Mouse (Mus musculus) midbrain, embryonic 11.5 days (tissue): Measurements from ENCODE around the gene Ctso. TPM values are rescaled to one million over a fixed set of nuclear protein-coding genes. Genes with fewer than 3 reads are reported as not detected.

Experiments
- ATAC-seq: fragments of 200-750 bp; cut with Nextera tagmentation; 2 replicates; pipeline ENCODE4 v1.8.0; 2017; ENCODE audit warnings: moderate TSS enrichment, moderate library complexity; ENCODE audit not compliant: low FRiP score
- DNase-seq: peaks from one replicate; pipeline ENCODE4 v3.0.0; 2015; ENCODE audit warnings: low spot score; ENCODE audit errors: missing footprints
- H3K27ac ChIP-seq: fragments of 300-500 bp; sonication (generic); 2 replicates; pipeline ENCODE4 v1.5.1; 2014; ENCODE audit warnings: low read depth, low read length
- H3K27me3 ChIP-seq: fragments of 300-500 bp; sonication (generic); 2 replicates; pipeline ENCODE4 v1.6.1; 2014; ENCODE audit warnings: mild to moderate bottlenecking, low read length, moderate library complexity, mixed read lengths; ENCODE audit not compliant: control insufficient read depth, insufficient read depth
- H3K36me3 ChIP-seq: fragments of 300-500 bp; sonication (generic); 2 replicates; pipeline ENCODE4 v1.6.1; 2014; ENCODE audit warnings: mild to moderate bottlenecking, low read length, moderate library complexity, mixed read lengths; ENCODE audit not compliant: control insufficient read depth, insufficient read depth
- H3K4me1 ChIP-seq: fragments of 300-500 bp; sonication (generic); 2 replicates; pipeline ENCODE4 v1.6.1; 2014; ENCODE audit warnings: low read length; ENCODE audit not compliant: control insufficient read depth, insufficient read depth
- H3K4me2 ChIP-seq: fragments of 300-500 bp; sonication (generic); 2 replicates; pipeline ENCODE4 v1.6.1; 2014; ENCODE audit warnings: mild to moderate bottlenecking, moderate library complexity
- H3K4me3 ChIP-seq: fragments of 300-500 bp; sonication (generic); 2 replicates; pipeline ENCODE4 v1.5.1; 2014; ENCODE audit warnings: low read depth, low read length
- H3K9ac ChIP-seq: fragments of 300-500 bp; sonication (generic); 2 replicates; pipeline ENCODE4 v1.6.1; 2014; ENCODE audit warnings: low read length
- H3K9me3 ChIP-seq: fragments of 300-500 bp; sonication (generic); 2 replicates; pipeline ENCODE4 v1.6.1; 2016; ENCODE audit warnings: low read length; ENCODE audit not compliant: control insufficient read depth
- WGBS: fragments of 180-500 bp; shearing (Covaris S2); extraction: QIAGEN DNeasy Blood & Tissue Kit; methylation state at CpG from one replicate; pipeline ENCODE4 v1.1.7; 2014; 5-methylcytosine and 5-hydroxymethylcytosine counted together
- polyA plus RNA-seq: library from polyadenylated mRNA; unstranded; fragments of >200 nt; fragmentation: Nextera tagmentation; extraction: Ambion mirVana; gene quantifications from 2 replicates; pipeline ENCODE4 v1.2.1, GENCODE M21; 2014

Gene Ctso
- polyA plus RNA-seq = 5.5 and 6.0 TPM in 2 replicates

- Histone ChIP-seq H3K36me3 (no peaks in the 10 kb centered on the region), H3K9me3 (no peaks in the 10 kb centered on the region), H3K9ac (peak within 1 kb of the TSS; percentile 72), H3K27me3 (no peaks in the 10 kb centered on the region), H3K27ac (no peak within 1 kb of the TSS), H3K4me3 (peak within 1 kb of the TSS; percentile 60), H3K4me1 (peaks cover 2% of the 10 kb centered on the region; the same call in 1 of the 2 replicates), H3K4me2 (peak within 1 kb of the TSS; percentile 44)
- WGBS = 11% methylated on average over 27 of the region's 27 CpGs
- peak; percentile 98 for DNase-seq
- peak; percentile 92 for ATAC-seq
These were observed at the start of gene Ctso for GRCm38 (mm10) chr3:81932141-81933101. TSS of gene Ctso (plus strand) at chr3:81932601.

GRCm38 (mm10) chr3:81883916-81884315, 48.5 kb upstream of the Ctso start:
- Histone ChIP-seq H3K9ac (no peak overlapping the region), H3K4me3 (no peak overlapping the region), H3K36me3 (no peaks in the 10 kb centered on the region), H3K27me3 (no peaks in the 10 kb centered on the region), H3K9me3 (no peaks in the 10 kb centered on the region), H3K4me2 (no peak overlapping the region), H3K27ac (no peak overlapping the region), H3K4me1 (no peaks in the 10 kb centered on the region)
- DNase-seq (no peak), ATAC-seq (no peak)

- ATAC-seq (no peak), DNase-seq (no peak)
- H3K9me3 ChIP-seq = no peaks in the 10 kb centered on the region
- no peak overlapping the region for H3K9ac ChIP-seq
- no peak overlapping the region for H3K4me2 ChIP-seq
- H3K27me3 ChIP-seq = no peaks in the 10 kb centered on the region
- H3K4me1 ChIP-seq = no peaks in the 10 kb centered on the region
- 94% methylated on average over 2 of the region's 2 CpGs for WGBS
- no peak overlapping the region for H3K27ac ChIP-seq
- no peak overlapping the region for H3K4me3 ChIP-seq
- no peaks in the 10 kb centered on the region for H3K36me3 ChIP-seq
These were observed 46.8 kb upstream of the Ctso start for GRCm38 (mm10) chr3:81885566-81885965.

- 81% methylated on average over 6 of the region's 6 CpGs for WGBS
- ATAC-seq (no peak), DNase-seq (no peak)
- no peaks in the 10 kb centered on the region for H3K4me1 ChIP-seq
- no peak overlapping the region for H3K4me2 ChIP-seq
- no peak overlapping the region for H3K9ac ChIP-seq
- no peaks in the 10 kb centered on the region for H3K9me3 ChIP-seq
- no peak overlapping the region for H3K27ac ChIP-seq
- no peaks in the 10 kb centered on the region for H3K36me3 ChIP-seq
- H3K27me3 ChIP-seq = no peaks in the 10 kb centered on the region
- H3K4me3 ChIP-seq = no peak overlapping the region
These were observed 43.3 kb upstream of the Ctso start for GRCm38 (mm10) chr3:81889137-81889536.

GRCm38 (mm10) chr3:81910286-81911036, 21.9 kb upstream of the Ctso start:
- no peak overlapping the region for H3K4me3 ChIP-seq
- no peaks in the 10 kb centered on the region for H3K36me3 ChIP-seq
- H3K9me3 ChIP-seq = no peaks in the 10 kb centered on the region
- WGBS = 65% methylated on average over 6 of the region's 6 CpGs
- H3K27ac ChIP-seq = no peak overlapping the region
- no peaks in the 10 kb centered on the region for H3K4me1 ChIP-seq
- no peak overlapping the region for H3K9ac ChIP-seq
- no peaks in the 10 kb centered on the region for H3K27me3 ChIP-seq
- ATAC-seq = no peak
- no peak for DNase-seq
- H3K4me2 ChIP-seq = no peak overlapping the region

- Histone ChIP-seq H3K9me3 (no peaks in the 10 kb centered on the region), H3K4me3 (no peak overlapping the region), H3K27ac (no peak overlapping the region), H3K27me3 (no peaks in the 10 kb centered on the region), H3K4me1 (0 out of 2 replicates have a peak, but pooled peaks cover 2% of the 10 kb centered on the region), H3K9ac (no peak overlapping the region), H3K4me2 (no peak overlapping the region), H3K36me3 (no peaks in the 10 kb centered on the region)
- WGBS = 72% methylated on average over 5 of the region's 5 CpGs
- DNase-seq (no peak), ATAC-seq (no peak)
These were observed 16.2 kb upstream of the Ctso start for GRCm38 (mm10) chr3:81916030-81916686.

- Histone ChIP-seq H3K4me3 (no peak overlapping the region), H3K4me2 (no peak overlapping the region), H3K27ac (no peak overlapping the region), H3K4me1 (0 out of 2 replicates have a peak, but pooled peaks cover 2% of the 10 kb centered on the region), H3K9me3 (no peaks in the 10 kb centered on the region), H3K27me3 (no peaks in the 10 kb centered on the region), H3K9ac (no peak overlapping the region), H3K36me3 (no peaks in the 10 kb centered on the region)
- ATAC-seq (no peak), DNase-seq (no peak)
- WGBS = 82% methylated on average over 3 of the region's 3 CpGs
These were observed 15.0 kb upstream of the Ctso start for GRCm38 (mm10) chr3:81917354-81917935.

GRCm38 (mm10) chr3:81918215-81918614, 14.2 kb upstream of the Ctso start:
- DNase-seq (no peak), ATAC-seq (no peak)
- no peak overlapping the region for H3K27ac ChIP-seq
- 0 out of 2 replicates have a peak, but pooled peaks cover 2% of the 10 kb centered on the region for H3K4me1 ChIP-seq
- no peaks in the 10 kb centered on the region for H3K9me3 ChIP-seq
- no peak overlapping the region for H3K4me3 ChIP-seq
- no peaks in the 10 kb centered on the region for H3K27me3 ChIP-seq
- no peaks in the 10 kb centered on the region for H3K36me3 ChIP-seq
- H3K9ac ChIP-seq = no peak overlapping the region
- no peak overlapping the region for H3K4me2 ChIP-seq
- WGBS = 87% methylated on average over 8 of the region's 8 CpGs
